Mouse (Mus musculus) MEL (cell line): ENCODE data around the gene Mydgf. TPM values are rescaled to one million over a fixed set of nuclear protein-coding genes. Genes with fewer than 3 reads are reported as not detected.

Source experiments
- DNase-seq: peaks from one replicate; pipeline ENCODE4 v3.0.0; 2011; ENCODE audit warnings: low read depth, low spot score
- H3K27ac ChIP-seq: 2 replicates; pipeline ENCODE4 v1.5.1; 2012; ENCODE audit warnings: low read depth, mild to moderate bottlenecking, control low read depth, low read length, moderate library complexity; ENCODE audit not compliant: control insufficient read depth
- H3K27me3 ChIP-seq, 2 experiments: fragments of 150-350 bp in 1 of 2; sonication (generic) in 1 of 2; 2 replicates each; pipeline ENCODE4 v1.6.1; 2012; ENCODE audit warnings: low read length in 2 of 2, mild to moderate bottlenecking in 2 of 2, improper control_type of control experiment in 1 of 2, moderate library complexity in 1 of 2; ENCODE audit not compliant: insufficient read depth in 2 of 2, control insufficient read depth in 1 of 2
- H3K36me3 ChIP-seq, 2 experiments: 2 replicates each; pipeline ENCODE4 v1.6.1; 2012 to 2014; ENCODE audit warnings: low read length in 2 of 2, improper control_type of control experiment in 1 of 2, inconsistent platforms in 1 of 2, mild to moderate bottlenecking in 1 of 2; ENCODE audit not compliant: insufficient read depth in 2 of 2, control insufficient read depth in 1 of 2
- H3K4me1 ChIP-seq, 2 experiments: fragments of 150-350 bp in 1 of 2; sonication (generic) in 1 of 2; 2 replicates each; pipeline ENCODE4 v1.6.1; 2012; ENCODE audit warnings: low read length in 2 of 2, improper control_type of control experiment in 1 of 2, mild to moderate bottlenecking in 1 of 2; ENCODE audit not compliant: insufficient read depth in 2 of 2, control insufficient read depth in 1 of 2
- H3K4me3 ChIP-seq, 2 experiments: fragments of 150-350 bp in 1 of 2; sonication (generic) in 1 of 2; 2 replicates each; pipeline ENCODE4 v1.5.1; 2012; ENCODE audit warnings: low read depth in 2 of 2, low read length in 2 of 2, mild to moderate bottlenecking in 2 of 2, moderate library complexity in 2 of 2, control low read depth in 1 of 2, improper control_type of control experiment in 1 of 2; ENCODE audit not compliant: control insufficient read depth in 1 of 2, insufficient read depth in 1 of 2
- H3K79me2 ChIP-seq: 2 replicates; pipeline ENCODE4 v1.6.1; 2012; ENCODE audit warnings: mild to moderate bottlenecking, low read length, moderate library complexity; ENCODE audit not compliant: control insufficient read depth, poor library complexity, insufficient read depth
- H3K9ac ChIP-seq: 2 replicates; pipeline ENCODE4 v1.6.1; 2012; ENCODE audit warnings: low read depth, mild to moderate bottlenecking, control low read depth, low read length, moderate library complexity; ENCODE audit not compliant: control insufficient read depth, poor library complexity, severe bottlenecking
- H3K9me3 ChIP-seq: fragments of 150-350 bp; sonication (generic); replicated peaks from 2 replicates; pipeline ENCODE4 v1.6.1; 2012; ENCODE audit warnings: mild to moderate bottlenecking, low read length, improper control_type of control experiment, moderate library complexity; ENCODE audit not compliant: insufficient read depth
- CHD1 ChIP-seq: IDR thresholded peaks from 2 replicates; pipeline ENCODE4 v1.6.1; 2012; ENCODE audit warnings: low read depth, mild to moderate bottlenecking, inconsistent platforms, low read length, improper control_type of control experiment
- CHD2 ChIP-seq: IDR thresholded peaks from 2 replicates; pipeline ENCODE4 v1.6.1; 2011; ENCODE audit warnings: low read length, improper control_type of control experiment
- CTCF ChIP-seq, 3 experiments: IDR thresholded peaks in 2 of 3; conservative IDR thresholded peaks in 1 of 3; 2 replicates each; pipeline ENCODE4 v1.5.1; 2011 to 2012; ENCODE audit warnings: low read length in 3 of 3, low read depth in 2 of 3, mild to moderate bottlenecking in 2 of 3, improper control_type of control experiment in 1 of 3, inconsistent platforms in 1 of 3, mixed read lengths in 1 of 3, moderate library complexity in 1 of 3; ENCODE audit not compliant: control insufficient read depth in 1 of 3, insufficient read depth in 1 of 3, poor library complexity in 1 of 3, severe bottlenecking in 1 of 3
- ELF1 ChIP-seq: IDR thresholded peaks from 2 replicates; pipeline ENCODE4 v1.6.1; 2014; ENCODE audit warnings: low read depth, mild to moderate bottlenecking, inconsistent platforms, low read length, improper control_type of control experiment, moderate library complexity
- EP300 ChIP-seq, 2 experiments: IDR thresholded peaks; 2 replicates each; pipeline ENCODE4 v1.6.1; 2011; ENCODE audit warnings: improper control_type of control experiment in 2 of 2, low read length in 2 of 2, low read depth in 1 of 2, mild to moderate bottlenecking in 1 of 2
- GABPA ChIP-seq: IDR thresholded peaks from 2 replicates; pipeline ENCODE4 v1.6.1; 2012; ENCODE audit warnings: low read depth, mild to moderate bottlenecking, inconsistent platforms, low read length, improper control_type of control experiment, moderate library complexity
- GATA1 ChIP-seq: IDR thresholded peaks from 2 replicates; pipeline ENCODE4 v1.6.1; 2011; ENCODE audit warnings: low read depth, low read length, improper control_type of control experiment
- JUND ChIP-seq: IDR thresholded peaks from 2 replicates; pipeline ENCODE4 v1.6.1; 2011; ENCODE audit warnings: low read depth, mild to moderate bottlenecking, improper control_type of control experiment, low read length
- MAFK ChIP-seq: IDR thresholded peaks from 2 replicates; pipeline ENCODE4 v1.6.1; 2011; ENCODE audit warnings: low read depth, mild to moderate bottlenecking, low read length, improper control_type of control experiment, borderline replicate concordance
- MEF2A ChIP-seq: IDR thresholded peaks from 2 replicates; pipeline ENCODE4 v1.6.1; 2014; ENCODE audit warnings: low read depth, mild to moderate bottlenecking, inconsistent platforms, low read length, improper control_type of control experiment; ENCODE audit not compliant: poor library complexity, insufficient replicate concordance, severe bottlenecking; ENCODE audit errors: extremely low read depth
- MXI1 ChIP-seq: IDR thresholded peaks from 2 replicates; pipeline ENCODE4 v1.6.1; 2011; ENCODE audit warnings: mild to moderate bottlenecking, low read depth, low read length, improper control_type of control experiment
- NELFE ChIP-seq: IDR thresholded peaks from 2 replicates; pipeline ENCODE4 v1.6.1; 2011; ENCODE audit warnings: low read depth, low read length, improper control_type of control experiment
- NRF1 ChIP-seq: IDR thresholded peaks from 2 replicates; pipeline ENCODE4 v1.6.1; 2014; ENCODE audit warnings: low read depth, mild to moderate bottlenecking, inconsistent platforms, low read length, improper control_type of control experiment, moderate library complexity; ENCODE audit not compliant: poor library complexity, insufficient read depth, severe bottlenecking
- POLR2AphosphoS5 ChIP-seq: IDR thresholded peaks from 2 replicates; pipeline ENCODE4 v1.6.1; 2012; ENCODE audit warnings: low read depth, borderline replicate concordance, mild to moderate bottlenecking, inconsistent platforms, low read length, moderate library complexity, mixed read lengths
- SIN3A ChIP-seq: IDR thresholded peaks from 2 replicates; pipeline ENCODE4 v1.6.1; 2012; ENCODE audit warnings: low read length, improper control_type of control experiment, inconsistent platforms
- TAL1 ChIP-seq: IDR thresholded peaks from 2 replicates; pipeline ENCODE4 v1.6.1; 2012; ENCODE audit warnings: mild to moderate bottlenecking, inconsistent platforms, low read length, moderate library complexity, mixed read lengths
- TCF12 ChIP-seq: IDR thresholded peaks from 2 replicates; pipeline ENCODE4 v1.6.1; 2014; ENCODE audit warnings: low read depth, mild to moderate bottlenecking, inconsistent platforms, low read length, improper control_type of control experiment, moderate library complexity
- USF1 ChIP-seq: IDR thresholded peaks from 2 replicates; pipeline ENCODE4 v1.6.1; 2014; ENCODE audit warnings: low read depth, mild to moderate bottlenecking, inconsistent platforms, low read length, improper control_type of control experiment, moderate library complexity
- USF2 ChIP-seq, 2 experiments: IDR thresholded peaks; 2 replicates each; pipeline ENCODE4 v1.6.1; 2011 to 2012; ENCODE audit warnings: improper control_type of control experiment in 2 of 2, low read length in 2 of 2, borderline replicate concordance in 1 of 2, inconsistent platforms in 1 of 2, low read depth in 1 of 2, mild to moderate bottlenecking in 1 of 2; ENCODE audit not compliant: insufficient read depth in 1 of 2
- ZC3H11A ChIP-seq: IDR thresholded peaks from 2 replicates; pipeline ENCODE4 v1.6.1; 2012; ENCODE audit warnings: low read depth, mild to moderate bottlenecking, inconsistent platforms, low read length, improper control_type of control experiment
- ZMIZ1 ChIP-seq: IDR thresholded peaks from 2 replicates; pipeline ENCODE4 v1.6.1; 2012; ENCODE audit warnings: low read depth, mild to moderate bottlenecking, inconsistent platforms, low read length, improper control_type of control experiment, moderate library complexity
- ZNF384 ChIP-seq: IDR thresholded peaks from 2 replicates; pipeline ENCODE4 v1.6.1; 2012; ENCODE audit warnings: low read depth, mild to moderate bottlenecking, inconsistent platforms, low read length, improper control_type of control experiment
- polyA plus RNA-seq, 2 experiments: library from polyadenylated mRNA; stranded (reverse) in 1 of 2; unstranded in 1 of 2; fragments of >175 nt in 1 of 2; fragments of >200 nt in 1 of 2; gene quantifications; 2 replicates each; pipeline versions ENCODE4 v1.2.1 to v1.2.4; 2012; ENCODE audit warnings: low replicate concordance in 2 of 2, low read depth in 1 of 2; ENCODE audit not compliant: insufficient read length in 2 of 2, insufficient read depth in 1 of 2, missing spikeins in 1 of 2
- total RNA-seq: library from RNA; depleted of rRNA; stranded (reverse); fragments of 300-350 nt; gene quantifications from 2 replicates; pipeline ENCODE4 v1.2.3, GENCODE M21; 2012

Gene Mydgf
- total and polyA plus RNA-seq, 3 experiments = 117 to 137 TPM; not detected in 1

GRCm38 (mm10) chr17:56194357-56194756 lies 10.6 kb upstream of the Mydgf start:
- H3K9ac ChIP-seq = no peak overlapping the region
- TF ChIP-seq CHD1 (no peak), NELFE (no peak), CTCF (IDR thresholded peaks at IDR 0.05 in 2 of 3, conservative IDR thresholded peaks at IDR 0.05 in 1 of 3; ENCODE audit: control insufficient read depth in 1 of 3, insufficient read depth in 1 of 3, low read depth in 2 of 3, low read length in 3 of 3, poor library complexity in 1 of 3, severe bottlenecking in 1 of 3) (no peak), NRF1 (no peak), ELF1 (no peak), ZMIZ1 (no peak), TCF12 (no peak), ZNF384 (no peak), JUND (no peak), MAFK (no peak), ZC3H11A (no peak), GABPA (no peak), USF1 (no peak), EP300 (IDR thresholded peaks at IDR 0.05; ENCODE audit: low read depth in 1 of 2, low read length in 2 of 2) (no peak), MXI1 (no peak), USF2 (IDR thresholded peaks at IDR 0.05; ENCODE audit: borderline replicate concordance in 1 of 2, insufficient read depth in 1 of 2, low read depth in 1 of 2, low read length in 2 of 2) (no peak)

GRCm38 (mm10) chr17:56191266-56191665 lies 7.5 kb upstream of the Mydgf start:
- H3K27me3 ChIP-seq = no peaks in the 10 kb centered on the region
- H3K4me3 ChIP-seq = no peak overlapping the region
- DNase-seq = no peak
- no peaks in the 10 kb centered on the region for H3K9me3 ChIP-seq
- no peaks in the 10 kb centered on the region; a peak in 1 of 4 replicates for H3K36me3 ChIP-seq
- H3K4me1 ChIP-seq = no peaks in the 10 kb centered on the region
- no peak overlapping the region for H3K9ac ChIP-seq
- TF ChIP-seq MEF2A (no peak), SIN3A (no peak), GATA1 (no peak), POLR2AphosphoS5 (no peak), CHD2 (no peak), TAL1 (no peak), ZNF384 (no peak)
- TF ChIP-seq, all 39 proteins: peak for 0
- Histone ChIP-seq H3K79me2 (no peaks in the 10 kb centered on the region), H3K27ac (no peak overlapping the region)

More at GRCm38 (mm10) chr17:56194357-56194756, 10.6 kb upstream of the Mydgf start:
- Histone ChIP-seq H3K4me1 (no peaks in the 10 kb centered on the region), H3K4me3 (no peak overlapping the region), H3K79me2 (no peaks in the 10 kb centered on the region), H3K27ac (no peak overlapping the region), H3K36me3 (no peaks in the 10 kb centered on the region; a peak in 1 of 4 replicates), H3K27me3 (no peaks in the 10 kb centered on the region), H3K9me3 (no peaks in the 10 kb centered on the region)
- DNase-seq = no peak
